Mouse (Mus musculus) right cerebral cortex, postnatal 14 days (tissue): Measurements from ENCODE around the gene Ppip5k2.
"Not testable (repeated sequence)": the region's sequence is repeated elsewhere in the genome, so short reads cannot be mapped to it uniquely, and the experiment has no call there.

ENCODE experiments used
- DNase-seq: peaks from one replicate; pipeline ENCODE4 v3.0.0; 2022

The Ppip5k2 gene

DNA sequence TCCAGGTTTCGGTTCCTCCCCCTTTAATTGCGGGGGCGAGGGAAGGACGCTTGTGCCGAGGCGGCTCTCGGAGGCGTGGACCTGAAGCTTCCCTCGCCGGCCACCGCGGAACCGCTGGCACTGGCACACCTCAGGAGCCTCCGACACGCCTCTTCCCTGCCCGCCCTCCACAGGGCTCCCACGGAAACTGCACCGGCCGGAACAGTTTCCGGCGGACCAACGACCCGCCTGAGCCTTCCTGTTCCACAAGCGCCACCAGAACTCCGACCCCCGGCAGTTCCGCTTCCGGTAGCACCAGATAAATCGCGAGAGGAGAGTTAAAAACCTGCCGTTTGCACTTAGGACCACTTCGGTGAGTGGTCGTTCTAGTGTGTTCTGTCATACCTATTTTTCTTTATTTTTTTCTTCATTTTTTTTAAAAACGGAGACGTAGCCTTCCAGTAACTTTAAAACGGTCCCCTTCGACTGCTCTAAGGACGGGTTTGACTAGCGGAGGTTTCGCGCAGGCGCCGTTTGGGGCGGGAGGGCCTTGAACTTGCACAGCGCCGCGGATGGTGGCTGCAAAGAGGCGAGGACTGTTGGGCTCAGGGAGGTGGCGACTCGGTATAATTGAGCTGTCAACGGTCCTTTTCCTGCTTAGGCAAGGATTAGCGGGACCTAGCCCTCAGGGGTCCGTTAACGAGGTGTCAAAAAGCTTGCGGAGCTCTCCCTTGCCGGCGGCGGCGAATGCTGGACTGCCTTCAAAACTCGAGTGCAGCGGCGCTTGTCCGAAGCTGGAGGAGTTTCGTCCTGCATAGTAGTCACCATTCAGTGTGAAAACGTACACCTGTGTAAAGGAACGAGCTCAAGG, at the start of gene Ppip5k2, which contains the start of gene Gin1:
TSS of gene Ppip5k2 (minus strand) at position 508 of the 850 bp plus-strand sequence.
TSS of gene Gin1 (plus strand) at position 269 of the 850 bp plus-strand sequence.
- DNase-seq = peak; percentile 95

DNA sequence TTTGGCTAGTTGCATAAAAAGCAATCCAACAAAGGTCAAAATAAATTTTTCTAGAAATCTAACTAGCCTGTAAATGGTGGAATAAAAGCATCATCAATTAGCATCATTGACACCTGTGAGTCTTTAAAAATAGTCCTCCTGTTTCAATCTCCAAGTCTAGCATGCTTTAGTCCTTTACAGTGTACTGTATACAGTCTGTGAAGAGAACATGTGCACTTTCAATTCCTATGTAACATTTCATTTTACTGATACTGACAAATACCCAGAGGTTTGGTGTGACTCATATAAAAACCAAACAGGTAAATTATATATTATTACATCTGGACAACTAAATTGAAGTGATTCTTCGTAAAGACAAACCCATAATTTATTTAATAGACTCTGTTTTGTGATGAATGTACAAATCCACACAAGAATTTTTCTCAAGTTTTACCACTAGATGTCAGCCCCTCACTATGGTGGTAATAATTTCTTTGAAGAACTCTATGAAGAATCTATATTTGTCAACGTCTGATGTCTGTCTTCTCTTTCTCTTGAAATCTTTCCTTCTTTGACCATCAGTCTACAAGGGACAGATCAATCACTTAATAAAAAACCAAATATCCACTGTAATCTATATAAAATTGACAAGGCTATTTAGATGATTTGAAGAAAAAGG, 39.2 kb upstream of the Ppip5k2 start:
- no peak for DNase-seq

DNA sequence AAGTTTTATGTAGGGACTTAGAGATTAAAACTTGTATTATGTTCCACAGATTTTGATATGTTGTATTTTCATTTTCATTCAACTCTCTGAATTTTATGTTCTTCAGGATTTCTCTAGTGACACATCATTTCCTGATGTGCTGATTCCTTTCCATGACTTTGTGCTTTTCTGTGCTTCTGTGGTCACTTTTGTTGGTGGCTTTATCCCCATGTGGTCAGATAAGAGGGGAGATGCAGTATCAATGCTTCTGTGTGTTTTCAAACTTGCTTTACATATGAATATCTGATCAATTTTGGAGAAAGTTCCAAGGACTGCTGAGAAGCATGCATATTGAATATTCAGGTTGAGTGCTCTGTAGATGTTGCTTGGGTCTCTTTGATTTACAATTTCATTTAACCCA, 34.3 kb upstream of the Ppip5k2 start:
- no peak for DNase-seq

DNA sequence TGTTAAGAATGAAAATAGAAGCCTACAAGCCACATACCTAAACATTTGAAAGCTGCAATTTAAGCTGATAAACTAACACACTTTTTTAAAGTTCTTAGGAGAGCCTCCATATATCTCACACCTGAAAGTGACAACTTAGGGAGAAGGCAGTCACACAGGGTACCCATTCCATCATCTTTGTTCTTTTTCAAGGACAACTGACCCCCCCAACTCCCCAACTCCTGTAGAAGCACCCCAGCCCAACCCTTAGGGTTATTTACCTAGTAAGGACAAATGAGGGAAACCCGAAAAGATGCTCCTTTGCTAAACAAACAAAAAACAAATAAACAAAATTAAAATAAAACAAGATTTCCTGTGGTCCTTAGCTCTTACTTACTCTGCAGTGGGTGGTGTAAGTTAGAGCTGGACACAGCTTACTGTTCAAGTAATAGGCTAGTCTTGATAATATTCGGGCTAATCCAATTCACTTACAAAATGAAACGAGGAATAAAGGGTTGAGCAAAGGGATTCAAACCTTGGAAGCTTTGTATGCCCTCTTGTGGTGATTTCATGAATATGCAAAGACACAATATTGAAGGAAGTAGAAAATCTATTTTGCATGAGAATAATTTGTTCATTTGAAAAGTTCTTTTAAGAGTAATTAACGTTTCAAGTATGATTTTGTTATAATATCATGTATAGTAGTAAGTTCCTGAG, 32.1 kb upstream of the Ppip5k2 start:
- DNase-seq = no peak

DNA sequence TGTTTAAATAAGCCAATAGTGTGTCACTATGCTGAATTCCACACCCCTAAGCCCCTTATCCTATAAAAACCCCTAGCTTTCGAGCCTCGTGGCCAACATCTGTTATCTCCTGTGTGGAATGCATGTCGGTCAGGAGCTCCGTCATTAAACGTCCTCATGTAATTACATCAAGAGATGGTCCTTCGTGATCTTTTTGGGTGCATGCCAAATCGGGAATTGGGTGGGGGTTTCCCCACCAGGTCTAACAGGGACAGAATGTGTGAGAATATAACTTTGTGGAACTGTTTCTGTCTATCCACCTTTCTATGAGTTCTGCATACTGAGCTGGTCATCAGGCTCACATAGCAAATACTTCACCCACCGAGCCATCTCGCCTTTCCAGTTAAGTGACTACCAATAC, 25.7 kb upstream of the Ppip5k2 start:
- DNase-seq = no peak

DNA sequence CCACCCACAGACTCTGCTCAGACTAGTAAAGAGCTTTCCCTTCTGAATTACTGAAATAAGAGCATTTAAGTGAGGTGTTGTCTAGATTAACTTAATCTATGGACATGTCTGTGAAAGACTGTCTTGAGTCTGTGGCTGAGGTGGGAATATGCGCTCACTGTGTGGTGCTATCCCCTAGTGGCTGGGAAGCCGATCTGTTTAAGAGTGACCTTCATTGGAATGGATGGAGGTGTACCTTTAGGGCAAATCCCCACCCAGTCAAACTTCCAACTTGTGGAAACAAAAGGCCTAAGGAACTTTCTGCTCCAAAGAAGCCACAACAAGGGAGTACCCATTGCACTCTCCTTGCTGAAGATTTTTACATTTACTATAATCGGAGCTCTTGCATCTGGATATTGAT, 23.9 kb upstream of the Ppip5k2 start:
- no peak for DNase-seq

DNA sequence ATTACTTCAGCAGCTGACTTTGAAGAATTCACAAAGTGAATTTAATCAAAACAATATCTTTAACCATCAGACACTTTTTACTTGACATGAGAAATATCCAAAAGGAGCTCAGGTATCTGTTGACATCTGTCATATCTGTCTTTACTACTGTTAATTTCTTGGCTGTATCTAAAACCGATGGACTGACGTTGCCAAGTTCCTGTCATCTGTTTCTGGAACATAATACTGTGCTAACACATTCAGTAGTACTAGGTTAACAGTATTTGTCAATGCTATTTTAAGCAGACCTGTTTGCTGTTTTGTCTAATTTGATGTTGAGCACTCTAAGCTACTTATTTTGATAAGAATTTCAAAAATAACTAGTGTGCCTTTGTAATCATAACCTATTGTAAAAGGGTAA, 18.3 kb upstream of the Ppip5k2 start:
- DNase-seq = no peak

DNA sequence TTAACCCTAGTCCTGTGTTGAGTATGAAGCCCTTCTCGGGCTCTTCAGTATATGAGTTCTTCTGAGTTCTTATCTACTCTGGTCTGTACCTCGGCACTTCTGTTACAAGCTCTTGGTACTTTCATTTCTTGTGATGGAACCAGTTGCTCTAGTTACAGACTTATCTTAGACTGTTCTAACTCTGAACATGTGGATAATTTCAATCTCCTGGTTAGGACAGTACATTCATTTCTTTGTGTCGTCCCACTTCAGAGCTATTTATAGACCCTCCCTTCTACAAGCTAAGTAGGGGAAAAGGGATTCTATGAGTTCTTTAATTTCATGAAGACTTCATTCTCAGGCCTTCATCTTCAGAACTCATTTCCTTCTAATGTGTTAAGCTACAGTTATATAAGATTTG, 17.5 kb upstream of the Ppip5k2 start:
- no peak for DNase-seq

DNA sequence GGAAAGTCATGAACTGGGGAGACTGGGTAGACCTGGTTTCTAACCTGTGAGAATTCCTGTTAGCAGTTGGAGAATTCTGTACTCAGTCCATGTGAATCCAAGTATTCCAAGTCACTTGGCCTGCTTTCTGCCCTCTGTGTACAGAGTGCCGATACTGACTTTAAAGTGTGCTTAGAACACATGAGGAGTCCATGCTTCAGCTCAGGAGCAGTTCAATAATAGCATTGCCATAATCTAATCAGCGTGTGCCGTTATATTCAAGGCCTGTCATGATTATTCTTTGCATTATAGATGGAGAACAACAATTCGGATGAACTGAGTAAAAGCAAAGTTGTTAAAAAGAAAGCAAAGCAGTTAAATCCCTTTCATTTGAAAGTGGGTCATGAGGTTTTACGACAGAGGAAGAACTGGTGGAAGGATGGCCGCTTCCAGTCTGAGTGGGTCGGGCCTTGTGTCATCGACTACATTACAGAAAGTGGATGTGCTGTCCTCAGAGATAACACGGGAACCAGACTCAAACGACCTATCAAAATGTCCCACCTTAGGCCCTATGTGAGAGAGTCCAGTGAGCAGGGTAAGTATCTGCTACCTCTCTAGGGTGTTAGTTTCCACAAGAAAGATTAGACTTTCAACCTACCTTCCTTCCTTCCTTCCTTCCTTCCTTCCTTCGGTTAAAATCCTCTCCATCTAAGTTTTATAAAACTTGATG, 15.6 kb upstream of the Ppip5k2 start:
- no peak for DNase-seq

DNA sequence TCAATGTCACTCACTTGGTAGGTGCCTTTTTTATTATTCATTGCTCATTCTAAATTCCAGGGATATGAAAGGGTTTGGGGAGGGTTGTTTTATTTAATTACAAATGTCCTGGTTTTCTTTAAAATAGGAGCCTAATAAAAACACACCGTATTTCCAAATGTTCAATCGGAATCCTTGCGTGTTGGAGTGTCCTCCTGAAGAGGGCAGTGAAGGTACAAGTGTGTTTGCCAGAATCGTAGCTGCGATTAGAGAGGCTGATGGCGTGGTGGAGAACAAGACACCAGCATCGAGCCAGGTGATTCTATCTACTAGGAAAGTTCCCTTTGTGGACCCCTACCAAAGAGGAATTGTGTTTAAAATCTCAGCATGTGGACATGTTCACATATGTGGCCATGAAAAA, 14.7 kb upstream of the Ppip5k2 start:
- DNase-seq = no peak

DNA sequence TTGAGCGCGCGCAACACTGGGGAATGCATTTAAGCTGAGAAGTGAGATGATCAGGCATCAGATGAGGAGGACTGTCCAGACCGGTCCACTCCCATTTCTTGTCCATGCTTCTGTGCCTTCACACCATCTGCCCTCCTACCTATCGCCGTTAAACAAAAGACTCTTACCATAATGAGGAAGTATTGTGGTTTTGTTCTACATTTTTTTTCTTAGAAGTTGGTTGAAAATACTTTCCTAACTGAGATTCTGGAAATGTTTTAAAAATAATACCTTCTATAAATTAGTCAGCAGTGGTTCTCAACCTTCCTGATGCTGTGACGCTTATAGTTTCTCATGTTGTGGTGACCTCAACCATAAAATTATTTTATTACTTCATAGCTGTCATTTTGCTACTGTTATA, 11.5 kb upstream of the Ppip5k2 start:
- DNase-seq = no peak

DNA sequence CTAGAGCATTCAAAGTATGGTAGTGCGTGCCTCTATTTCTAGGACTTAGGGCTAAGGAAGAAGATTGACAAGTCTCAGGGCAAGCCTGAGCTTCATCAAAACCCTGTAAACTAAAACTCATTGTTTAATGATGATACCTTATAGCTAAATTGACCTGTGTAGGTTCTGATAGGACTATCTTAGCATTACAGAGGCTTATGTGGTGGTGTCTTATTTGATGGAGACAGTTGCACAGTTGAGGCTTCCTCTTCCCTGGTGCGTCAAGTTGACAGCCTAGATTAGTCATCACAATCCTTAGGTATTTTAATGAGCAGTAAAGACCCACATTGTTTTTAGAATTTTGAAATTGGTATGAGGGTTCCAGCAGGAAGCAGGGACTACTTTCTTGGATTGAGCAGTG, 3.8 kb upstream of the Ppip5k2 start:
- no peak for DNase-seq

DNA sequence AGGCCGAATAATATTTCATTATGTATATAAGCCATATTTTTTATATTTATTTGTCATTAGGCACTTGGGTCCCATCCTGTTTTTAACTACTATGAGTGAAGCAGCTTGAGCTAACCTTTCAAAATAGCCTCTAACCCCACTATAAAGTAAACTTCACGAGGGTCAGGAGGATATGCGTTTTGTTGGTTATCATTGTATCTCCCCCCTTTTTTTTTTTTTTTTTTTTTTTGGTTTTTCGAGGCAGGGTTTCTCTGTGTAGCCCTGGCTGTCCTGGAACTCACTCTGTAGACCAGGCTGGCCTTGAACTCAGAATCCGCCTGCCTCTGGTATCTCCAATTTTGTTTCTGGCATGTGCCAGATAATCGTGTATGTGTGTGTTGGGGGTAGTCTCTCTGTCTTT, 3.2 kb upstream of the Ppip5k2 start:
- DNase-seq = no peak

DNA sequence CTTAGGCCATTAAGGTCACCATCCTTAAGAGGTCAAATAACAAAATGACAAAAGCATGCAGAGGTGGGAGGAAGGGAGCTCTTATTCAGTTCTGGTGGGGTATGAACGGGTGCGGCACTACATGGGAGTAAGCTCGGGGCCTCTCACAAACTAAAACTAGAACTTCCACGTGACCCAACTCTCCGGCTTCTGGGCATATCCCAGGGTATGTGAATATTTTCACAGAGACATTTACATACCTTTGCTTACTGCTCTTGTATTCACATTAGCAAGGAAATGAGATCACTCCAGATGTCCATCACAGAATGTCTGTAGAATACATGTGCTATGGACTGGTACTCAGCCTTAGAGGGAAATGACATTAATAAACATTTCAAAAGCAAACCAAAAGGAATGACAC, 1.5 kb upstream of the Ppip5k2 start:
- DNase-seq = no peak

DNA sequence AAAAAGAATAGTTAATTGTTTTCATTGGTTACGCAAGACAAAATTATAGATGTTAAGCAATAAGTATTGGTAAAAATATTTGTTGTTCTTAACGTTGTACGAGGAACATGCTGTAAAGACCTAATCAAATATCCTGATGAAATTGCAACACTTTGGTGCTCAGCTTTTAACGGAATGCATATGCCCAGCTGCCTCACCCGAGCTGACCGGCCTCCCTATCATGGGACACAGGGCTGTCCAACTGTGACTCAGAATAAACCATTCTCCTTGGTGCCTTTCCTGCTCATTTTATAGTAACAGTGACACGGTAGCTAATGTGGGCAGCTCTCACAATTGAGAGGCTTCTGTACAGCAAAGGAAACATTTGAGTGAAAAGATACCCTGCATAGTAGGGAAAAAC, 907 bp upstream of the Ppip5k2 start:
- DNase-seq = no peak

DNA sequence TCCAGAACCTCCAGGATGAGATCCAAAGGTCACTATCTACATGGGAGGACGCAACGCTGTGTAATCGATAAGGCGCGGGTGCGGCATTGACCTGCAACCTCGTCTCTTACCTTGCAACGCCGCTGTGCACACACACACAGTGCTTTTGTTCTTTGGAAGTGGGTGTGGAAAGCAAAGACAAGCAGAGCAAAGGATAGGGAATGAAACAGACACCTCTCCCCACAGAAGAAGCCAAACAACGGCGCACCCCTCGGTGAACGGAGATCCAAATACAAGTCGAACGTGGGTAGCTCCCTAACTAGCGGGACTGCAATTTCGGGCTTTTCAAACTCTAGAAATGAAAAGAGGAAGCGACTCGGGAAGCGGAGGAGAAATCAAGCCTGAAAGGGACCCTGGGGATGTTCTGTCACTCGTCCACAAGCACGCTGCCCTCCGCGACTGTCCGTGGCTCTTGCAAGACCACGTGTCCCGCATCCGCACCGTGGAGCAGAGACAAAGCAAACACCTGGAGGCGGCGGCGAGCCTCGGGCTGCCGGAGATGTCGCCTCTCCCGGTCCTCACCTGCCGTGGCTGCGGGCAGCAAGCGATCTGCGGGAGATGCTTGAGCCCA, 812 bp downstream of the Ppip5k2 start:
- no peak for DNase-seq

DNA sequence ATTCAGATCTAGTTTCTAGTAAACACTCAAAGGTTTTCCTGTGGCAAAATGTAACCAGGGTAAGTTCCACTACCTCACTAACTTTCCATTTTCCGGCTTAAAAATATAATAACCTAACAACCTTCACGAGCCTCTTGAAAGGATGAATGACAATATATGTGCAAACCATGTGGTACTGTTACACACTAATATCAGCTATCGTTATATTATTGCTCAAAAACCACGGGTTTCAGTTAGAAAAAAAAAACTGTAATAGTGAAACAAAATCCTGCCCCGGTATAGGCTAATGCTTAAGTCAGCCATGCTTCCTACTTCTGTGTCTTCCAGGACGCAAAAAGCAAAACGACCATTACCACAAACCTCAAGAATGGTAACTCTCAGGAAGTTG, 1.3 kb downstream of the Ppip5k2 start:
- no peak for DNase-seq

DNA sequence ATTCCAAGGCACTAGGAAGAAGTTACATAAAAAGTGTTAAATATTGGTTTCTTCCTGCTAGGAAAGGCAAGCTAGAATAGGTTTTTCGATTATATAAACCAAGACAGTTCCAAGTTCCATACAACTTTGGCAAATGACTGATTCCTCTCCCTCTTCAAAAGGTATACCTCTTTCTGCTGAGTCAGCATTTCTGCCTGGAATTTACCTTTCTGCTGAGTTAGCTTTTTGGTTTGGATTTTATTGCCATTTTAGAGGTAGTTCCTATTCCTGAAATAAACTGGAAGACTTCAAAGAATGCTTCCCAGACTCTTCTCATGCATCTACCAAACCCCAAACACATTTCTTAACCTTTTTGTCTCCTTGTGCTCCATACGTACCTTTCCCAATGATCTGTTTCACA, 2.1 kb downstream of the Ppip5k2 start:
- no peak for DNase-seq

DNA sequence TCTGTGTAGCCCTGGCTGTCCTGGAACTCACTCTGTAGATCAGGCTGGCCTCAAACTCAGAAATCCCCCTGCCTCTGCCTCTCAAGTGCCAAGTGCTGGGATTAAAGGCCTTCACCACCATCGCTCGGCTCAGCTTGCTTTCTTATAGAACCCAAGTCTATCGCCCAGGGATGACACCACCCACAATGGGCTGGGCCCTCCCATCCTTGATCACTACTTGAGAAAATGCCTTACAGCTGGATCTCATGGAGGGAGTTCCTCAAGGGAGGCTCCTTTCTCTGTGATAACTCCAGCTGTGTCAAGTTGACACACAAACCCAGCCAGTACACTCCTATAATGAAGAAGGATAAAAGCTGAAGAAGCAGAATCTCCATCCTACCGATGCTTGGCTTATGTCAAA, 4.5 kb downstream of the Ppip5k2 start:
- not testable (repeated sequence) for DNase-seq

DNA sequence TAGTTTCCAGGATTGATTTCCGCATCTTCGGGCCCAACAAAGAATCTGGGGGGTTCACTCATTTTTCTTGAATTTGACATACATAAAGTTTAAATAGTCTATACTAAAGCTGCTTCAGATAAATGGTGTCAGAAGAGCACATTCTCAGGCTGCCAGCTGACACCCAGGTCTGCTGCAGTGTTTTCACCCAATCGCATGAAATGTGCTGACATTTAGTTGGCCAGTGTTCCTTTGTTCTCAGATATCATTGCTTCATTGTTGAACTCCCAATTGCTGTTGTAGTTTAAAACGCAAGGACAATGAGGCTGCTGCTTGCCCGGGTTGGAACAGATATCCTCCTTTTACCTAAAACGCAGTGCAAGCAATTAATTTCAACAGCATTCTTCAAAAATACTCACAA, 8.7 kb downstream of the Ppip5k2 start:
- no peak for DNase-seq

DNA sequence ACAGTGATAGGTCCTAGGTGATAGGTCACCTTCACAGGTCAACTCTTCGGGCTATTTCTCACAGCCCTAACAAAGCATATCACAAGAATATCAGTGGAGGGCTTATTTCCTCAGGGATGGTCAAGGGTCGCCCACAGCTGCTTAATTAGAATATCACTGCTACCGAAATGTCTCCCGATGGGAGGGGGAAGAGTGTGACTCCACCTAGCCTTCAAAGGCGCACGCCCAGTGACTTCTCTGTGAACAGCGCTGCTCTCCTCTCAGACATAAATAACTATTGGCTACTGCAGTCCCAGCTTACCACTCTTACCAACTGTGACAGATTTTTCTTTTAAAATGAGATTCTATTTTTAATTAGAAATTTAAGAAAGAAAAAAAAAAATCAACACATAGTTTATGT, 9.6 kb downstream of the Ppip5k2 start:
- no peak for DNase-seq

DNA sequence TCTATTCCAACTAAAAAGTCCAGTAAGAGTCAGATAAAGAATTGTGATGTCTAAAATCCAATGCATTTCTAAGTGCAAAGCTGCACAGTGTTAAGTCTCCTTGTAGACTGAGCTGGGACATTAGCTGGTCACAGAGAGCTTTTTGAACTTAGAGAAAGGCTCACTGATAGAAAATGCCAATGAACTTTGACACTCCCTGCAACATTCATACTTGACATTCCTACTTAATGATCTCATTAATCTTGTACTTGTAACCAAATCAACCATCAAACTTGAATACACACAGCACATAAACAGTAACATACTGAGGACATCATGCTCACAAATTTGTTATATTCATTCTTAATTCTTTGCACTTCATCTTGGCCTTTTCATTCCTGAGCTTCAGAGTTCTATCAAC, 10.4 kb downstream of the Ppip5k2 start:
- no peak for DNase-seq

DNA sequence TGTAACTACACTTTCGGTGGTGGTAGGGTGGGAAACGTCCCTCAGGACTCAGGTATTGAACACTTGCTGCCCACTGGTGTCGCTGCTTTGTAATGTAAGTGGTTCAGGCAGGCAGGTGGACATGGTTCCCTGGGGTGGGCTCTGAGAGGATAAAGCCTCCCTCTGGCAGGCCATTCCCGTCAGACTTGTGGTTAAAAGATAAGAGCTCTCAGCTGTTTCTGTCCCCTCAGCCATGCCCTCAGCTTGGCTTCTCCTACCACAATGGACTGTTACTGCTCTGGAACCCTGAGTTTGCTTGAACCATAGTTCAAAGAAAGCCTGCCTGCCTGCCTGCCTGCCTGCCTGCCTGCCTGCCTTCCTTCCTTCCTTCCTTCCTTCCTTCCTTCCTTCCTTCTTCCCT, 15.8 kb downstream of the Ppip5k2 start:
- no peak for DNase-seq
